ENCODE assay signal across 1 mouse cellular context in genomic region chr3:90598212-90598611, GRCm38 (mm10).
TF ChIP-seq lines count a peak whose summit lies in the region.

No protein-coding gene starts in this region.

TF ChIP-seq in C2C12, 6 proteins besides CTCF, POLR2A, EP300 and RAD21:
- TF ChIP-seq MAX (IDR thresholded peaks at IDR 0.05), result no peak
- peak; percentile 94 for TF ChIP-seq USF1 (IDR thresholded peaks at IDR 0.05; ENCODE audit: low read depth)
